Mouse (Mus musculus): ENCODE results near the gene Fscn2. TPM values are rescaled to one million over a fixed set of nuclear protein-coding genes. Genes with fewer than 3 reads are reported as not detected.

Gene Fscn2
- total and polyA plus RNA-seq, 3 experiments, result not detected

DNA sequence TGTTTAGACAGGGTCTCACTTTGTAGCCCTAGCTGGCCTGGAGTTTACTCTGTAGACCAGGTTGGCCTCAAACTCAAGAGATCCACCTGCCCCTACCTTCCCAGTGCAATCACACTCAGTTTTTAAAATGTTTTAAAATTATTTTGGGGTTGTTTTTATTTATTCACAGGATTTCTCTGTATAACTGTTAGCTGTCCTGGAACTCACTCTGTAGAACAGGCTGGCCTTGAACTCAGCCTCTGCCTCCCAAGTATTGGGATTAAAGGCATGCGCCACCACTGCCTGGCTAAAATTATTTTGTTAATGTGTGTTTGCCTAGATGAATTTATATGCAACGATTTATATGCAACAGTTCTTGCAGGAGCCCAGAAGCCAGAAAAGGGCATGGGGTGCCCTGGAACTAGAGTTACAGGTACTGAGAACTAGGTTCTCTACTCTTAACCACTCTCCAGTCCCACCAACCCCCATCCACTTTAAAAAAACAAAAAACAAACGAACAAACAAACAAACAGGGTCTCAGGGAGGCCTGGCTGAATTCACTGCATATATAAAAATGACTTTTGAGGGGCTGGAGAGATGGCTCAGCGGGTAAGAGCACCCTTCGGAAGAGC is 16.9 kb upstream of the Fscn2 start:
- in situ Hi-C loops (cut with MboI; ENCODE audit: low pct_ligation_motif_present, low pct_unique_long_range_greater_than_20kb, low sequenced_read_pairs) (no loop called here), dilution Hi-C loops (cut with MboI; ENCODE audit: extremely low pct_ligation_motif_present, extremely low pct_unique_long_range_greater_than_20kb, low sequenced_read_pairs) (no loop called here)
- H3K36me3 ChIP-seq (replicated peaks in 1 of 2; ENCODE audit: control insufficient read depth in 1 of 2, insufficient read depth in 1 of 2, low read length in 1 of 2), result peaks cover 18 to 22% of the 10 kb centered on the region in 2 experiments
- no peaks in the 10 kb centered on the region for H3K27me3 ChIP-seq (replicated peaks)
- TF ChIP-seq CHD1 (IDR thresholded peaks at IDR 0.05; ENCODE audit: low read depth, low read length), result no peak
- TF ChIP-seq MXI1 (IDR thresholded peaks at IDR 0.05; ENCODE audit: low read depth, low read length), result no peak
- no peak for TF ChIP-seq RCOR1 (conservative IDR thresholded peaks at IDR 0.05; ENCODE audit: low read depth, low read length)
- peak; percentile 96 for TF ChIP-seq POLR2AphosphoS2 (IDR thresholded peaks at IDR 0.05; ENCODE audit: low read depth, low read length)
- TF ChIP-seq MAZ (IDR thresholded peaks at IDR 0.05; ENCODE audit: low read depth, low read length), result no peak
- TF ChIP-seq NELFE (IDR thresholded peaks at IDR 0.05; ENCODE audit: low read depth, low read length), result 0 out of 2 replicates have a peak, but pooled peaks have one; percentile 26
- TF ChIP-seq UBTF (IDR thresholded peaks at IDR 0.05; ENCODE audit: low read depth, low read length), result no peak
- no peak for TF ChIP-seq MYC (IDR thresholded peaks at IDR 0.05; ENCODE audit: low read depth, low read length)
- 0 out of 2 replicates have a peak, but pooled peaks have one; percentile 5 for TF ChIP-seq POLR2A (IDR thresholded peaks at IDR 0.05; ENCODE audit: low read depth, low read length)
- TF ChIP-seq USF1 (IDR thresholded peaks at IDR 0.05; ENCODE audit: low read depth, low read length), result no peak
- TF ChIP-seq BHLHE40 (IDR thresholded peaks at IDR 0.05; ENCODE audit: low read depth, low read length), result no peak
- no peak for TF ChIP-seq TCF12 (IDR thresholded peaks at IDR 0.05; ENCODE audit: low read depth, low read length)
- peak; percentile 58; the same call in 1 of the 2 replicates for TF ChIP-seq CHD2 (IDR thresholded peaks at IDR 0.05; ENCODE audit: low read length)
- H3K4me1 ChIP-seq (ENCODE audit: control insufficient read depth in 1 of 2, insufficient read depth in 2 of 2), result peaks cover 16 to 20% of the 10 kb centered on the region in 2 experiments
- H3K4me3 ChIP-seq (replicated peaks in 1 of 3; ENCODE audit: low read depth in 2 of 3, low read length in 2 of 3, poor library complexity in 1 of 3), result no peak overlapping the region
- no peak overlapping the region for H3K4me2 ChIP-seq (ENCODE audit: insufficient read depth, low read depth, poor library complexity, severe bottlenecking)
- no peak overlapping the region for H3K9ac ChIP-seq (ENCODE audit: insufficient read depth, low read depth)
- DNase-seq (ENCODE audit: extremely low read depth), result no peak
- no peaks in the 10 kb centered on the region for H3K9me3 ChIP-seq (replicated peaks; ENCODE audit: low read length)
- H3K27ac ChIP-seq (ENCODE audit: insufficient read depth, low read depth), result no peak overlapping the region
- peaks cover 17% of the 10 kb centered on the region for H3K79me2 ChIP-seq (replicated peaks; ENCODE audit: control insufficient read depth, extremely low read depth, insufficient read depth, poor library complexity, severe bottlenecking)

- DNase-seq (ENCODE audit: extremely low read depth), result no peak
- dilution Hi-C loops (cut with MboI; ENCODE audit: extremely low pct_ligation_motif_present, extremely low pct_unique_long_range_greater_than_20kb, low sequenced_read_pairs) (no loop called here), in situ Hi-C loops (cut with MboI; ENCODE audit: low pct_ligation_motif_present, low pct_unique_long_range_greater_than_20kb, low sequenced_read_pairs) (no loop called here)
- Histone ChIP-seq H3K4me2 (ENCODE audit: insufficient read depth, low read depth, poor library complexity, severe bottlenecking) (no peak overlapping the region), H3K27me3 (replicated peaks) (no peaks in the 10 kb centered on the region), H3K4me1 (ENCODE audit: control insufficient read depth in 1 of 2, insufficient read depth in 2 of 2) (peaks cover 13 to 20% of the 10 kb centered on the region in 2 experiments), H3K27ac (ENCODE audit: insufficient read depth, low read depth) (no peak overlapping the region), H3K79me2 (replicated peaks; ENCODE audit: control insufficient read depth, extremely low read depth, insufficient read depth, poor library complexity, severe bottlenecking) (peaks cover 17% of the 10 kb centered on the region), H3K4me3 (replicated peaks in 1 of 3; ENCODE audit: low read depth in 2 of 3, low read length in 2 of 3, poor library complexity in 1 of 3) (peak overlapping the region in 1 of 3 experiments; percentile 18), H3K9ac (ENCODE audit: insufficient read depth, low read depth) (no peak overlapping the region), H3K36me3 (replicated peaks in 1 of 2; ENCODE audit: control insufficient read depth in 1 of 2, insufficient read depth in 1 of 2, low read length in 1 of 2) (peaks cover 18 to 22% of the 10 kb centered on the region in 2 experiments), H3K9me3 (replicated peaks; ENCODE audit: low read length) (no peaks in the 10 kb centered on the region)
- TF ChIP-seq NELFE (IDR thresholded peaks at IDR 0.05; ENCODE audit: low read depth, low read length), result 0 out of 2 replicates have a peak, but pooled peaks have one; percentile 29
- peak; percentile 80 for TF ChIP-seq POLR2A (IDR thresholded peaks at IDR 0.05; ENCODE audit: low read depth, low read length)
- TF ChIP-seq POLR2AphosphoS2 (IDR thresholded peaks at IDR 0.05; ENCODE audit: low read depth, low read length), result peak; percentile 86
- TF ChIP-seq USF2 (conservative IDR thresholded peaks at IDR 0.05; ENCODE audit: low read depth, low read length), result 0 out of 2 replicates have a peak, but pooled peaks have one; percentile 24
- peak; percentile 68 for TF ChIP-seq CHD2 (IDR thresholded peaks at IDR 0.05; ENCODE audit: low read length)
- no peak for TF ChIP-seq ETS1 (conservative IDR thresholded peaks at IDR 0.05; ENCODE audit: low read depth, low read length)
Measured at GRCm38 (mm10) chr11:120345067-120345681, 16.2 kb upstream of the Fscn2 start.
